Mouse (Mus musculus) adrenal gland, postnatal 36 days (tissue): ENCODE measurements around the gene Tbc1d1. TPM values are rescaled to one million over a fixed set of nuclear protein-coding genes. Genes with fewer than 3 reads are reported as not detected.
A peak's percentile ranks its signal among the peaks of the same experiment; 100 is the strongest.

Source experiments
- DNase-seq, 2 experiments: peaks; one replicate each; pipeline ENCODE4 v3.0.0; 2021; ENCODE audit warnings: mixed read lengths in 1 of 2
- microRNA-seq: library from miRNA; unstranded; fragments of <30 nt; microRNA quantifications from one replicate; pipeline ENCODE4 v1.2.0, GENCODE M21; 2021
- total RNA-seq, 2 experiments: library from RNA; stranded (reverse); gene quantifications; 2 replicates each; pipeline ENCODE4 v1.2.3; 2021

Gene Tbc1d1
- total RNA-seq, 2 experiments from 2014 or later, result 11.0 to 16.6 TPM

DNA sequence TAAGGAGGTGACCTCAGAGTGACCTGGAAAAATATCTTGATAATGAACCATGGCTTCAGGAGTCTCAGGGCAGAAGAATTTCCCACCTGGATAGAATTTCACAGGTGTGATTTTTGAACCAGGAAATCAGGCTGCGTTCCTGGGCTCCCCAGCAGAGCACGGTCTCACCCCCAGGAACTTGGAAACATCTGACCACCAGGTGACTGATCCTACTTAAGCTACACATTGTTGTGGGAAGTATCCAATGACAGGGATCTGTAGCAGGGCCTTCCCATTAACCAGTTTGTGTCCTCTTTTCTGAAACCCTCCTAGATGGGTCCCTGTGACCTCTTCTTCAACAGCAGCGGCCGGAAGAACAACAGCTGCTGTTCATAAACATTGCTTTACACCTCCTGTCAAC is 227.1 kb downstream of the Tbc1d1 start:
- DNase-seq, result no peak

DNA sequence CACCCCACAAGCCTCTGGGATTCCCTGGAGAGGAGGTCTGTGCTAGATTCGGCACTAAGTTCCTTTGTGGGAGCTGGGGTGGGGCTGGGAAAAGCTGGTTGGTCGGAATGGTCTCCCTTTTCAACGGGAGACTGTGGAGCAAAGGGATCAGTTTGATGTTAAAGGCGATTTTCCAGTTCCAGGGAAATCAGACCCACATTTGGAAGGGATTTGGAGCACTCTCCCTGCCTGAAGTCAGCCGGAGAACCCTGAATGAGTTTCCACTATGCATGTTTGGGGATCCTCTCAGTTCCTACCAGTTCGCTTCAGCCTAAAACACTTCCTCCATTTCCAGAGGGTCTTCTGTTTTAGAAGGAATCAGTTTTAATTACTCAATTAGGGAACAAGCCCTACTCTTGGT is 228.4 kb downstream of the Tbc1d1 start:
- DNase-seq, result no peak

DNA sequence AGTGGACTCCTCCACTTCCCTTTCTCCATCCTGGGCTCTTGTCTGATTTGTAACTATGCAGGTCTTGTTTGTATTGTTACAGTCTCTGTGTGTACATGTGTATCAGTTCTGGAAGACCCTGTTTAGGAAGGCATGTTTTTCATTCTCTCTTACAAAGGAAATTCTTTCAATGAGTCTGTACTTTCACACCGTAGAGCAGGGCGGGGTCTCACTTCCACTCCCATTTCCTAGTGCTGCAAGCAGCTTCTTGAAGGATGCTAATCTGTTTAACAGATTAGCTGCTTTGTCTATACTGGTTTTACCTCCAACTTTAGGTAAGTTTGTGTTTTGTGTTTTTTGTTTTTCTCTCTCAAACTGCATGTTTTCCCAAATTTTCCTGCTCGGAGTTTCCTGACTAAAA is 230.9 kb downstream of the Tbc1d1 start:
- no peak for DNase-seq

DNA sequence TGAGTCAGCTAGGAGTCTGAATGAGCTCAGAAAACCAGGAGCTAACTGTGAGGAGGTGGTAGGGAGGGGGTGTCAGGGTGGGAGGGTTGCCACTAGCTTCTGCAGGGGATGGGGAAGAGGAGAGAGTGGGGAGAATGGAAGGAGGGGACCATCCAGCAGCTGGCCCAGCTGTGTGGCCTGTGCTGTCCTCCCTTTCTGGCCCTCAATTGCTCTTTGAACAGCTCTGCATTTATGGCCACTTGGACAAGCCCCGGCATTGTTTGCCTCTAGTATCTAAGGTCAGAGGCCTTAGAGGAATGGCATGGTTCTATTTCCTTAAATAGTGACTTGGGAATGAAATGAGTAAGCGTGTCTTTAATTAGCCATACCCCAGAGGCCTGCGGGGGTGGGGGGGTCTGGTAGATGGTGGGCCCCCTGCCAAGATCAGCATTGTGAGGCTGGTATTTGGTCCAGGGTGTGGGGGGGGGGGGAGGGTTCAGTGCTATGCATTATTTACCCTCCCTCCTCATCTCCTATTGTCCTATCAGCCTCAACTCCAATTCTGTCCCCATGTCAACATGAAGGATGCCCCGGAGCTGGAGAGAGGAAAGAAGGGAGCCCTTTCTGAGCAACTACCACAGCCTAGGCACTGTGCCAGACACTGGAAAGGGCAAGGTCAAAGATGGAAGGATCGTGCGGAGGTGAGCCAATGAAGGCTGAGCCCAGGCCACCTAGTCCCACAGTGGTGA is 233.3 kb downstream of the Tbc1d1 start:
- DNase-seq, result peak; percentile 80 to 83

DNA sequence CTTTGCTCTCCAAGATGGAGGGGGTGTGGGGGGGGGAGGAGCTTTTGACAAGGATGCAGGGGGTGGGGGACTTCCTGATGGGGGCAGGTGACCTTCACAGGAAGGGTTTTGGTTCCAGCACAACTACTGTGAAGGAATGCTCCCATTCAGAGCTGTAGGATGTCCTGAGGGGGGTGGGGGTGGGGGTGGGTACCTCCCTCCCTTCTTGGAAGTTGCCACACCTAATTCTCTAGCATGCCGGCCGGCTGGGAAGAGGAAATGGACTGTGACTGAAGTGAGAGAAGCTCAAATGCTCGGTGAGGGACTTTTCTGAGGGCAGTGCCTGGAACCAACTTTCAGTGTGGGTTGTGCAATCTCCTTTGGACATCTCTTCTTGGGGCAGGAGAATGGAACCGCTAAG is 235.2 kb downstream of the Tbc1d1 start:
- DNase-seq, result no peak

- DNase-seq, result no peak
These were observed 236.4 kb downstream of the Tbc1d1 start for GRCm38 (mm10) chr5:64392426-64393020.

DNA sequence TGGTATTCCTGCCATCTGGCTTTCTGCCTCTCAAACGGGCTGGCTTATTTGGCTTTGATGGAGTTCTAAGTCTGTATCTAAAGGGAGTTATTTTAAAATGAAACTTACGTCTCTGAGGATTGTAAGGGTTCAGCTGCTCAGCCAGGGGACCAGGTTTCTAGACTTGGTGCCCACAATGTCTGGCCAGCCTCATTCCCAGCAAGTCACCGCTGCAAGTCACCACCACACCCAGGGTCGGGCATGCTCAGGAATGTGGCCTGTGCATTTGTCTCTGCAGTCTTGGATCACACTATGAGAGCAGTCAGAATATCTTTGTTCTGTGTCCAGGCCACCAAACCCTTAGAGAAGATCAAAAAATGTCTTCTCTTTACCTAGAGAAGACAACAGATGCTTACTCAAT is 237.4 kb downstream of the Tbc1d1 start:
- DNase-seq, result no peak

DNA sequence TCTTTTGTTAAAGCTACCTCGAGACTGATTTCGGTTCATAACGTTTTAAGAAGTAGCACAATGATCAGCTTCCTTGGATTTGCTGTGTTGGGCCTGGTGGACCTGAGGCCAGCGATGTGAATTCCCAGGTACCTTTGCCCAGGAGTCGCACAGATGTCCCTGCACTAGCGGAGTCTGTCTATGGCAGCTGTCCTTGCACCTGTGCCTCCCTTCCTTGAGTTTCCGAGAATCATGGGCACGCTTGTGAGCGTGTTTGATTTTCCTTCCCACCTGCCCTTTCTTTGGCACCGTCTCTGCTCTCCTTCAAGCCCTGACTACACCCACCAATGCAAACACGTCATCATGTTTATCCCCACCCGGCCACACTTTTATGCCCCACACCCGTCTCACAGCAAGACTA is 242.1 kb downstream of the Tbc1d1 start:
- DNase-seq, result no peak

- no peak for DNase-seq
These were observed 244.6 kb downstream of the Tbc1d1 start for GRCm38 (mm10) chr5:64400742-64401141.

Small RNA genes lying within 50 kb of the gene (microRNA-seq; reads per million reads assigned to microRNA genes)
- not detected for gene Gm22395

Other genes with a start within 250 kb of the Tbc1d1 start
- gene Rell1, start 187.4 kb upstream of the Tbc1d1 start, total RNA-seq, result 10 to 100 TPM; 57.4 to 86.9 TPM
- gene Pgm2, start 63.4 kb upstream of the Tbc1d1 start, total RNA-seq, result 10 to 100 TPM; 17.8 to 25.3 TPM